Mouse (Mus musculus): ENCODE measurements around the gene Slc7a7.
A peak's percentile ranks its signal among the peaks of the same experiment; 100 is the strongest.

Gene Slc7a7

GRCm38 (mm10) chr14:54412629-54413170 is 4.9 kb downstream of the Slc7a7 start:
- DNase-seq (ENCODE audit: low spot score in 2 of 2): no peak

GRCm38 (mm10) chr14:54412000-54412576 is 5.5 kb downstream of the Slc7a7 start:
- no peak for DNase-seq (ENCODE audit: low spot score in 2 of 2)

GRCm38 (mm10) chr14:54409980-54410810 is 7.4 kb downstream of the Slc7a7 start:
- peak in 1 of 2 experiments; percentile 39 for DNase-seq (ENCODE audit: low spot score in 2 of 2)

GRCm38 (mm10) chr14:54409057-54409645 is 8.4 kb downstream of the Slc7a7 start:
- no peak for DNase-seq (ENCODE audit: low spot score in 2 of 2)

- DNase-seq (ENCODE audit: low spot score in 2 of 2): no peak
Measured at GRCm38 (mm10) chr14:54408336-54409056, 9.1 kb downstream of the Slc7a7 start.

- DNase-seq (ENCODE audit: low spot score in 2 of 2): no peak
Measured at GRCm38 (mm10) chr14:54401723-54402122, 15.9 kb downstream of the Slc7a7 start.

- DNase-seq (ENCODE audit: low spot score in 2 of 2): no peak
Measured at GRCm38 (mm10) chr14:54398921-54399382, 18.6 kb downstream of the Slc7a7 start.

- no peak for DNase-seq (ENCODE audit: low spot score in 2 of 2)
Measured at GRCm38 (mm10) chr14:54398528-54398916, 19.1 kb downstream of the Slc7a7 start.

GRCm38 (mm10) chr14:54397872-54398527 is 19.6 kb downstream of the Slc7a7 start:
- no peak for DNase-seq (ENCODE audit: low spot score in 2 of 2)

- DNase-seq (ENCODE audit: low spot score in 2 of 2): no peak
Measured at GRCm38 (mm10) chr14:54396685-54397084, 20.9 kb downstream of the Slc7a7 start.

- DNase-seq (ENCODE audit: low spot score in 2 of 2): no peak
Measured at GRCm38 (mm10) chr14:54394309-54394708, 23.3 kb downstream of the Slc7a7 start.

- no peak for DNase-seq (ENCODE audit: low spot score in 2 of 2)
Measured at GRCm38 (mm10) chr14:54393794-54394193, 23.8 kb downstream of the Slc7a7 start.

GRCm38 (mm10) chr14:54390843-54391242 is 26.7 kb downstream of the Slc7a7 start:
- no peak for DNase-seq (ENCODE audit: low spot score in 2 of 2)

- no peak for DNase-seq (ENCODE audit: low spot score in 2 of 2)
Measured at GRCm38 (mm10) chr14:54387546-54387945, 30.0 kb downstream of the Slc7a7 start.

- DNase-seq (ENCODE audit: low spot score in 2 of 2): no peak
Measured at GRCm38 (mm10) chr14:54385968-54386618, 31.5 kb downstream of the Slc7a7 start.

GRCm38 (mm10) chr14:54384396-54384795 is 33.2 kb downstream of the Slc7a7 start:
- DNase-seq (ENCODE audit: low spot score in 2 of 2): no peak

- no peak for DNase-seq (ENCODE audit: low spot score in 2 of 2)
Measured at GRCm38 (mm10) chr14:54383355-54383771, 34.2 kb downstream of the Slc7a7 start.

- DNase-seq (ENCODE audit: low spot score in 2 of 2): no peak
Measured at GRCm38 (mm10) chr14:54382641-54383040, 34.9 kb downstream of the Slc7a7 start.

GRCm38 (mm10) chr14:54381816-54382215 is 35.8 kb downstream of the Slc7a7 start:
- no peak for DNase-seq (ENCODE audit: low spot score in 2 of 2)

- no peak for DNase-seq (ENCODE audit: low spot score in 2 of 2)
Measured at GRCm38 (mm10) chr14:54380616-54381015, 37.0 kb downstream of the Slc7a7 start.

- DNase-seq (ENCODE audit: low spot score in 2 of 2): no peak
Measured at GRCm38 (mm10) chr14:54379571-54379970, 38.0 kb downstream of the Slc7a7 start.
